Mouse (Mus musculus) stomach, postnatal 0 days (tissue): ENCODE results near the gene Mms19.

Source experiments
- CTCF ChIP-seq: IDR thresholded peaks from 2 replicates; pipeline ENCODE4 v1.5.1; 2016; ENCODE audit warnings: antibody characterized with exemption, low read depth, mild to moderate bottlenecking, moderate library complexity
- EP300 ChIP-seq: optimal IDR thresholded peaks from 2 replicates; pipeline ENCODE3; 2016; ENCODE audit warnings: antibody characterized with exemption

- peak; percentile 53 for TF ChIP-seq CTCF
- peak; percentile 19 for TF ChIP-seq EP300
These were observed at the start of gene Mms19 for GRCm38 (mm10) chr19:41980819-41981594.
